In the genomic region with DNA sequence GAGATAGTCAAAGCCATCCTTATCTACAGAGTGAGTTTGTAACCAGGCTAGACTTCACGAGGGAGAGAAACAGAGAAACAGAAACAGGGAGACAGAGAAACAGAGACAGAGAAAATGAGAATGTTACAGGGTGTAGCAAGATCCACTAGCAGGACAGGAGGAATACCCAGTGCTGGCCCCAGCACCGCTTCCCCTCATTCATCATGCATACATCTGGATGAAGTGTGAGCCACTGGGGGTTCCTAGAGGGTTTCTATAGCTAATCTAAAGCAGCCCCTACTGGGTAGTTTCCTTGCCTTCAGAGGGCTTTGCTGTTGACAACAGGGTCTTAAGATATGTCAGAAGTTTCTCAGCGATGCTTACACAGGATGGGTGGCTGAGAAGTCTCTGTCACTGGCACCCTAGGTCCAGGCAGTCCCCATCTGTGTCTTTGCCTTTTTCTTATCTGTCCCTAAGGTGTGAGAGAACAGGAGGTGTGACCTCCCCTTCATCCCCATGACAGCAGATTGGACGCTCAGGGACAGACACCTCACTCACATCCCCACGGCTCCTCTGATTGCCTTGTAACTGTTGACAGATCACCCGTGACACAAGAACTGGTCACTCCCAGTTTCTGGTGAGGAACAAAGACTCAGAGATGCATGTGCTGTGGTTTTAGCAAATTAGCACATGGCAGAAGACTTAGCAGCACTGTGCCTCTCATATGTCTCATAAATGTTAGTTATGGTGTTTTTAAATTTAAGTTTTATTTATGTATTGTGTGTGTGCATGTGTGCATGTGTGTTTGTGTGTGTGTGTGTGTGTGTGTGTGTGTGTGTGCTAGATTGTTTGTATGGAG, we compare ENCODE assay signal across 31 mouse cellular contexts. TPM values are rescaled to one million over a fixed set of nuclear protein-coding genes. Genes with fewer than 3 reads are reported as not detected.
DNase-seq lines count a peak whose midpoint lies in the region; ATAC-seq and TF ChIP-seq lines count a peak whose summit lies in the region.
"Had no signal": no experiment of that assay in that cellular context is flagged by ENCODE, and none has a peak within 500 bp of the region (broad histone marks: within the 10 kb centered on the region; RNA-seq: fewer than 3 reads in every experiment).

No protein-coding gene starts in this region.

- H3K4me1 ChIP-seq in heart, embryonic 10.5 days = peaks cover 14% of the 10 kb centered on the region
- H3K4me1 ChIP-seq in heart, embryonic 11.5 days (ENCODE audit: control insufficient read depth, insufficient read depth, low read length) = 0 out of 2 replicates have a peak, but pooled peaks cover 2% of the 10 kb centered on the region
- no peaks in the 10 kb centered on the region for H3K4me1 ChIP-seq in lung, postnatal 0 days (ENCODE audit: insufficient read depth, low read depth, low read length)
- H3K4me1 ChIP-seq: forebrain, embryonic 10.5 days; forebrain, embryonic 12.5 days had no signal

- H3K9me3 ChIP-seq in heart, embryonic 10.5 days = no peaks in the 10 kb centered on the region
- no peaks in the 10 kb centered on the region for H3K9me3 ChIP-seq in heart, embryonic 11.5 days (replicated peaks; ENCODE audit: control insufficient read depth, low read length)
- H3K9me3 ChIP-seq in lung, postnatal 0 days (ENCODE audit: low read length) = no peaks in the 10 kb centered on the region
- H3K9me3 ChIP-seq: embryonic facial prominence, embryonic 13.5 days; embryonic facial prominence, embryonic 15.5 days; forebrain, embryonic 10.5 days; forebrain, embryonic 12.5 days had no signal

- no peak for ATAC-seq in heart, embryonic 11.5 days (replicated peaks; ENCODE audit: insufficient number of reproducible peaks, low FRiP score, low TSS enrichment)
- ATAC-seq in lung, postnatal 0 days = 0 out of 2 replicates have a peak, but pooled peaks have one; percentile 17
- 0 out of 2 replicates have a peak, but pooled peaks have one; percentile 32 for ATAC-seq in monocyte, adult 5-6 weeks (replicated peaks; ENCODE audit: insufficient number of reproducible peaks, low FRiP score, low TSS enrichment, poor library complexity, severe bottlenecking)
- ATAC-seq: CD4-positive, CD25-positive, alpha-beta regulatory T cell, adult 4 months; forebrain, embryonic 14.5 days; forebrain, embryonic 16.5 days had no signal

- no peak overlapping the region for H3K9ac ChIP-seq in heart, embryonic 11.5 days (ENCODE audit: low read depth, low read length)
- no peak overlapping the region for H3K9ac ChIP-seq in lung, postnatal 0 days (replicated peaks; ENCODE audit: low read depth)
- H3K9ac ChIP-seq: embryonic facial prominence, embryonic 13.5 days; embryonic facial prominence, embryonic 15.5 days; forebrain, embryonic 12.5 days had no signal

- no peak overlapping the region for H3K27ac ChIP-seq in heart, embryonic 10.5 days
- no peak overlapping the region for H3K27ac ChIP-seq in heart, embryonic 11.5 days (ENCODE audit: low read depth, low read length)
- H3K27ac ChIP-seq in lung, postnatal 0 days (ENCODE audit: low read length) = no peak overlapping the region
- H3K27ac ChIP-seq: embryonic facial prominence, embryonic 13.5 days; embryonic facial prominence, embryonic 15.5 days; forebrain, embryonic 10.5 days; forebrain, embryonic 12.5 days had no signal

- H3K4me2 ChIP-seq in heart, embryonic 11.5 days = no peak overlapping the region
- H3K4me2 ChIP-seq in lung, postnatal 0 days (replicated peaks; ENCODE audit: low read depth, low read length) = no peak overlapping the region
- H3K4me2 ChIP-seq: embryonic facial prominence, embryonic 13.5 days; embryonic facial prominence, embryonic 15.5 days; forebrain, embryonic 12.5 days had no signal

- peaks cover 20% of the 10 kb centered on the region; the same call in 1 of the 2 replicates for H3K27me3 ChIP-seq in heart, embryonic 10.5 days (ENCODE audit: insufficient read depth, poor library complexity, severe bottlenecking)
- no peaks in the 10 kb centered on the region; the same call in 1 of the 2 replicates for H3K27me3 ChIP-seq in heart, embryonic 11.5 days (ENCODE audit: control insufficient read depth, insufficient read depth, low read length)
- H3K27me3 ChIP-seq in lung, postnatal 0 days (replicated peaks; ENCODE audit: insufficient read depth, low read length) = no peaks in the 10 kb centered on the region
- H3K27me3 ChIP-seq: embryonic facial prominence, embryonic 13.5 days; forebrain, embryonic 12.5 days had no signal

- no peak for TF ChIP-seq CTCF in lung, postnatal 0 days (IDR thresholded peaks at IDR 0.05)

- DNase-seq in heart, embryonic 10.5 days (ENCODE audit: low spot score) = peak; percentile 79
- DNase-seq in lung, postnatal 0 days (ENCODE audit: low spot score) = no peak
- no peak for DNase-seq in lung, postnatal 4 days
- no peak for DNase-seq in cerebellum, postnatal 36 days
- no peak for DNase-seq in gastrocnemius, postnatal 4 days (ENCODE audit: low spot score in 2 of 2)
- DNase-seq: adrenal gland, adult 2 months; adrenal gland, postnatal 10 days; adrenal gland, postnatal 25 days; B cell, adult 2 months; cerebellum, adult 11 months; cerebellum, adult 18-20 months; cerebellum, adult 8-10 months; cerebellum, adult 9-11 months; cerebellum, postnatal 14 days; embryo, embryonic 11 days had no signal

- WGBS in heart, embryonic 10.5 days = 26% methylated on average over 6 of the region's 6 CpGs
- 26% methylated on average over 6 of the region's 6 CpGs for WGBS in heart, embryonic 11.5 days (ENCODE audit: insufficient replicate concordance)
- 27% methylated on average over 6 of the region's 6 CpGs for WGBS in lung, postnatal 0 days

- H3K36me3 ChIP-seq in heart, embryonic 10.5 days = no peaks in the 10 kb centered on the region
- H3K36me3 ChIP-seq in heart, embryonic 11.5 days (ENCODE audit: control insufficient read depth, insufficient read depth, low read length) = no peaks in the 10 kb centered on the region
- H3K36me3 ChIP-seq in lung, postnatal 0 days (ENCODE audit: insufficient read depth, low read length) = no peaks in the 10 kb centered on the region
- H3K36me3 ChIP-seq: embryonic facial prominence, embryonic 13.5 days; embryonic facial prominence, embryonic 15.5 days; forebrain, embryonic 10.5 days; forebrain, embryonic 12.5 days had no signal

- no peak for TF ChIP-seq EP300 in lung, postnatal 0 days (IDR thresholded peaks at IDR 0.05)

- H3K4me3 ChIP-seq in heart, embryonic 10.5 days = no peak overlapping the region
- no peak overlapping the region for H3K4me3 ChIP-seq in heart, embryonic 11.5 days (ENCODE audit: low read depth, low read length)
- H3K4me3 ChIP-seq in lung, postnatal 0 days (ENCODE audit: low read depth, low read length) = no peak overlapping the region
- H3K4me3 ChIP-seq: embryonic facial prominence, embryonic 13.5 days; embryonic facial prominence, embryonic 15.5 days; erythroblast, embryonic 14.5 days; forebrain, embryonic 10.5 days; forebrain, embryonic 12.5 days had no signal

RNA-seq across cellular contexts. Expression of a gene that starts 29.3 kb away (rescaled TPM):
- polyA plus RNA-seq in heart, embryonic 10.5 days (2016; fragmentation: Nextera tagmentation; extraction: Ambion mirVana) = not detected in 2 replicates
- polyA plus RNA-seq in heart, embryonic 11.5 days (2014; fragmentation: Nextera tagmentation; extraction: Ambion mirVana) = not detected in 2 replicates
- 14.7 and 16.9 TPM in 2 replicates for polyA plus RNA-seq in lung, postnatal 0 days (2015; fragmentation: Nextera tagmentation; extraction: Ambion mirVana)
- total RNA-seq in monocyte, adult 5-6 weeks (2017) = 1.4 to 2.0 TPM in 2 of 3 replicates, not detected in the other
- total RNA-seq in gastrocnemius, postnatal 4 days (2021) = not detected
- total RNA-seq: adrenal gland, adult 2 months; adrenal gland, postnatal 10 days; adrenal gland, postnatal 25 days; adrenal gland, postnatal 4 days; common myeloid progenitor, adult 5-6 weeks; ES-E14; MEL had no signal
- polyA plus RNA-seq: adrenal gland, adult 2 months; brain, embryonic 14.5 days; embryonic facial prominence, embryonic 11.5 days; embryonic facial prominence, embryonic 13.5 days; embryonic facial prominence, embryonic 15.5 days; erythroblast, embryonic 14.5 days; forebrain, embryonic 10.5 days; forebrain, embryonic 12.5 days; forebrain, embryonic 14.5 days; forebrain, embryonic 16.5 days had no signal

RNA-seq across cellular contexts. Expression of a gene that starts 47.0 kb away (rescaled TPM):
- polyA plus RNA-seq in heart, embryonic 10.5 days (2016; fragmentation: Nextera tagmentation; extraction: Ambion mirVana) = not detected in 2 replicates
- not detected in 2 replicates for polyA plus RNA-seq in heart, embryonic 11.5 days (2014; fragmentation: Nextera tagmentation; extraction: Ambion mirVana)
- polyA plus RNA-seq in lung, postnatal 0 days (2015; fragmentation: Nextera tagmentation; extraction: Ambion mirVana) = not detected in 2 replicates
- total RNA-seq in monocyte, adult 5-6 weeks (2017) = not detected in 3 replicates
- total RNA-seq in gastrocnemius, postnatal 4 days (2021) = not detected
- total RNA-seq: adrenal gland, adult 2 months; adrenal gland, postnatal 10 days; adrenal gland, postnatal 25 days; adrenal gland, postnatal 4 days; common myeloid progenitor, adult 5-6 weeks; ES-E14; MEL had no signal
- polyA plus RNA-seq: adrenal gland, adult 2 months; brain, embryonic 14.5 days; CD4-positive, CD25-positive, alpha-beta regulatory T cell, adult 4 months; embryonic facial prominence, embryonic 11.5 days; embryonic facial prominence, embryonic 13.5 days; embryonic facial prominence, embryonic 15.5 days; erythroblast, embryonic 14.5 days; forebrain, embryonic 10.5 days; forebrain, embryonic 12.5 days; forebrain, embryonic 14.5 days; forebrain, embryonic 16.5 days had no signal

Comparison
In these comparisons a context has a peak if more than half of its experiments do, and no peak if none do; other contexts are left out.
1. RNA of a gene that starts 29.3 kb away (polyA plus RNA-seq): 14.7 to 16.9 TPM in lung, postnatal 0 days; not detected in heart, embryonic 10.5 days and not detected in heart, embryonic 11.5 days; every median in the first group is over 10 times any median in the second.